Mouse (Mus musculus) limb, embryonic 13.5 days (tissue): ENCODE data around the gene Klhl31. TPM values are rescaled to one million over a fixed set of nuclear protein-coding genes. Genes with fewer than 3 reads are reported as not detected.

ENCODE experiments used
- ATAC-seq: fragments of 200-750 bp; cut with Nextera tagmentation; 2 replicates; pipeline ENCODE4 v1.8.0; 2017; ENCODE audit warnings: low read depth, moderate number of reproducible peaks, moderate TSS enrichment; ENCODE audit not compliant: low FRiP score
- H3K27ac ChIP-seq: fragments of 300-500 bp; sonication (generic); 2 replicates; pipeline ENCODE4 v1.5.1; 2015; ENCODE audit warnings: inconsistent platforms, mild to moderate bottlenecking, moderate library complexity
- H3K27me3 ChIP-seq: fragments of 300-500 bp; sonication (generic); 2 replicates; pipeline ENCODE4 v1.6.1; 2015; ENCODE audit warnings: mild to moderate bottlenecking, inconsistent platforms
- H3K36me3 ChIP-seq: fragments of 300-500 bp; sonication (generic); 2 replicates; pipeline ENCODE4 v1.6.1; 2015; ENCODE audit warnings: inconsistent platforms, mild to moderate bottlenecking, moderate library complexity
- H3K4me1 ChIP-seq: fragments of 300-500 bp; sonication (generic); 2 replicates; pipeline ENCODE4 v1.6.1; 2015; ENCODE audit warnings: inconsistent platforms
- H3K4me2 ChIP-seq: fragments of 300-500 bp; sonication (generic); replicated peaks from 2 replicates; pipeline ENCODE4 v1.6.1; 2015; ENCODE audit warnings: inconsistent platforms, mild to moderate bottlenecking, moderate library complexity
- H3K4me3 ChIP-seq: fragments of 300-500 bp; sonication (generic); 2 replicates; pipeline ENCODE4 v1.5.1; 2015; ENCODE audit warnings: moderate library complexity, mild to moderate bottlenecking, inconsistent platforms
- H3K9ac ChIP-seq: fragments of 300-500 bp; sonication (generic); 2 replicates; pipeline ENCODE4 v1.6.1; 2015; ENCODE audit warnings: mild to moderate bottlenecking, inconsistent platforms
- H3K9me3 ChIP-seq: fragments of 300-500 bp; sonication (generic); 2 replicates; pipeline ENCODE4 v1.6.1; 2016; ENCODE audit warnings: inconsistent platforms
- WGBS: fragments of 180-500 bp; shearing (Covaris S2); methylation state at CpG from one replicate; pipeline ENCODE4 v1.1.7; 2015; 5-methylcytosine and 5-hydroxymethylcytosine counted together
- polyA plus RNA-seq: library from polyadenylated mRNA; unstranded; fragments of >200 nt; fragmentation: Nextera tagmentation; extraction: Ambion mirVana; gene quantifications from 2 replicates; pipeline ENCODE4 v1.2.1, GENCODE M21; 2015

Gene Klhl31
- polyA plus RNA-seq, 1 experiment from 2014 or later: 10.3 TPM

DNA sequence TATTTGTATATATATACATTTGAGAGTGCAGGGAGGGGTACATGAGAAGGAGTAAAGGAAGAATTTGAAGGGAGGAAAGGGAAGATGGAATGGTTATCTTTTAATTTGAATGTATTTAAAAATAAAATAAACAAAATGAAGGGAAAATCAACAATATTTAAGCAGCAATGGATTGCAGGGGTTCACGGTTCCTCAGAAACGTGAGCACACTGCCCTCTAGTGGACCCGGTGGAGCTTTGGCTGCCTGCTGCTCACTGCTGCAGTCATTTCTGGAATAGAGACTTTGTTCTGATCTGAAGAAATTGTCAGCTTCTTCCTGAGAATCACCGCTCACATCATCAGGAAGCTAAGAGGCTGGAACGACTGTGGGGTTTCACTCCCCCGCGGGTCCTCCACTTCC lies 28.5 kb upstream of the Klhl31 start:
- Histone ChIP-seq H3K27me3 (no peaks in the 10 kb centered on the region), H3K9me3 (no peaks in the 10 kb centered on the region), H3K4me3 (no peak overlapping the region), H3K27ac (no peak overlapping the region), H3K9ac (no peak overlapping the region), H3K4me2 (no peak overlapping the region), H3K4me1 (no peaks in the 10 kb centered on the region), H3K36me3 (no peaks in the 10 kb centered on the region)
- no peak for ATAC-seq
- 28% methylated on average over 7 of the region's 7 CpGs for WGBS

- Histone ChIP-seq H3K4me2 (no peak overlapping the region), H3K27ac (no peak overlapping the region), H3K4me3 (no peak overlapping the region), H3K4me1 (no peaks in the 10 kb centered on the region), H3K9ac (no peak overlapping the region), H3K36me3 (no peaks in the 10 kb centered on the region), H3K27me3 (no peaks in the 10 kb centered on the region), H3K9me3 (0 out of 2 replicates have a peak, but pooled peaks cover 3% of the 10 kb centered on the region)
- ATAC-seq: no peak
These were observed 25.5 kb upstream of the Klhl31 start for GRCm38 (mm10) chr9:77610811-77611210.

DNA sequence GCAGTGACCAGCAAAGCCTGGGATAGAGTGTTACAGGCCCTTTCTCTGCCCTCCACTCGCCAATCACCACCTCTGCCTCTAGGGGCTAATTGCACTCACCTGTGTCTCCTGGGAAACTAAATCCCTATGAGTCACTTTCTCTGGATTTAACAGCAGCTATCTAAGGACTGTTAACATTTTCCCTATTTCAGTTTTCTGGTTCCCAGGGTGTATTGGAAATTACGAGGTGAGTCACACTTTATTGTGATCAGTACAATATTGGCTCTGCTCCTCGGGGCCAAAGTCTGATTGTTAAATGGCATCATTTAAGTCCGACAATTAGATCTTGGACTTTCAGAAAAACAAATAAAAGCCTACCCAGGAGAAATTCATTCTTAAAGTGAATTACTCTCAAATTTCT lies 24.0 kb upstream of the Klhl31 start:
- H3K4me2 ChIP-seq: no peak overlapping the region
- no peak overlapping the region for H3K9ac ChIP-seq
- H3K9me3 ChIP-seq: 0 out of 2 replicates have a peak, but pooled peaks cover 3% of the 10 kb centered on the region
- no peak overlapping the region for H3K27ac ChIP-seq
- 48% methylated on average over 4 of the region's 4 CpGs for WGBS
- ATAC-seq: no peak
- H3K36me3 ChIP-seq: no peaks in the 10 kb centered on the region
- H3K27me3 ChIP-seq: no peaks in the 10 kb centered on the region
- no peak overlapping the region for H3K4me3 ChIP-seq
- no peaks in the 10 kb centered on the region for H3K4me1 ChIP-seq

GRCm38 (mm10) chr9:77615868-77616267 lies 20.4 kb upstream of the Klhl31 start:
- no peak overlapping the region for H3K4me3 ChIP-seq
- H3K4me1 ChIP-seq: no peaks in the 10 kb centered on the region
- H3K4me2 ChIP-seq: no peak overlapping the region
- no peaks in the 10 kb centered on the region for H3K36me3 ChIP-seq
- no peak overlapping the region for H3K9ac ChIP-seq
- H3K27me3 ChIP-seq: no peaks in the 10 kb centered on the region
- ATAC-seq: peak; percentile 57
- no peak overlapping the region for H3K27ac ChIP-seq
- H3K9me3 ChIP-seq: peaks cover 8% of the 10 kb centered on the region; the same call in 1 of the 2 replicates
- WGBS: 60% methylated on average over 4 of the region's 4 CpGs

- 42% methylated on average over 4 of the region's 4 CpGs for WGBS
- no peak for ATAC-seq
- Histone ChIP-seq H3K4me1 (no peaks in the 10 kb centered on the region), H3K36me3 (no peaks in the 10 kb centered on the region), H3K9me3 (peaks cover 8% of the 10 kb centered on the region; the same call in 1 of the 2 replicates), H3K9ac (no peak overlapping the region), H3K27me3 (no peaks in the 10 kb centered on the region), H3K4me3 (no peak overlapping the region), H3K4me2 (no peak overlapping the region), H3K27ac (no peak overlapping the region)
These were observed 19.5 kb upstream of the Klhl31 start for GRCm38 (mm10) chr9:77616796-77617195.

DNA sequence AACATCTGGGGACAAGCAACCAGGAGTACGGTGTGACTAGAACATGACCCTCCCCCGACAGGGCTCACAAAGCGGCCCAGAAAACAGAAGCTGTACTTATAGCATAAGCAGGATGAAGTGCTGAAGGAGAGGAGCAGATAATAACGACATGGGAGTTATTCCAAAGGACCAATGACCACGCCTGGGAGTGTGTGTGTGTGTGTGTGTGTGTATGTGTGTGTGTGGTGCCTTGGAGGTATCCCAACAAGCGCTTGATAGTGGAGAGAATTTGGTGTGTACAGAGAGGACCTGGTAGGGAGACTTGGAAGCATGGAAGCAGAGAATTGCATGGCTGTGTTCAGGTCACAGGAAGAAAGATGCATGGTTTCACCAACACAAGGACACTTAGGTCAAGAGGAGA lies 18.5 kb upstream of the Klhl31 start:
- Histone ChIP-seq H3K9ac (no peak overlapping the region), H3K9me3 (peaks cover 8% of the 10 kb centered on the region; the same call in 1 of the 2 replicates), H3K27me3 (no peaks in the 10 kb centered on the region), H3K4me1 (no peaks in the 10 kb centered on the region), H3K4me3 (no peak overlapping the region), H3K36me3 (no peaks in the 10 kb centered on the region), H3K27ac (no peak overlapping the region), H3K4me2 (no peak overlapping the region)
- no peak for ATAC-seq
- WGBS: 50% methylated on average over 6 of the region's 6 CpGs

DNA sequence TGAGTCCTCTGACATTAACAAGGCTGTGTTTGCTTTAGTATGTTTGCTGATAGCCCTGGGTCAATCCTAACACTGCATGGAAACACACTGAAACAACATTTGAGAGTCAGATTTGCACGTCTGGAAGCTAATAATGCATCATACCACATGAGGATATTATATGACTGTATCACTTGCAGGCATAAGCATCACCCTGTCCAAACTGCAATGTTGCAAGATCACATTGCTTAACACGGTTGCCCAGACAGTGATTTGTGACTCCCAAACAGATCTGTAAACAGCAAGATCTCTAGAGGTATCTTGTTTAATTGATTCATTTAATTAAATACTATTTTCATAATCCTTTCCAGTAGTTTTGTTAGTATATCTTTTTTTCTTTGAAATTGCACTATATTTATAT lies 17.9 kb upstream of the Klhl31 start:
- Histone ChIP-seq H3K4me3 (no peak overlapping the region), H3K9ac (no peak overlapping the region), H3K4me1 (no peaks in the 10 kb centered on the region), H3K36me3 (no peaks in the 10 kb centered on the region), H3K4me2 (no peak overlapping the region), H3K9me3 (peaks cover 8% of the 10 kb centered on the region; the same call in 1 of the 2 replicates), H3K27ac (no peak overlapping the region), H3K27me3 (no peaks in the 10 kb centered on the region)
- ATAC-seq: no peak
- 76% methylated on average over 2 of the region's 2 CpGs for WGBS

GRCm38 (mm10) chr9:77620077-77620476 lies 16.2 kb upstream of the Klhl31 start:
- Histone ChIP-seq H3K4me2 (no peak overlapping the region), H3K27me3 (no peaks in the 10 kb centered on the region), H3K36me3 (no peaks in the 10 kb centered on the region), H3K27ac (no peak overlapping the region), H3K9ac (no peak overlapping the region), H3K4me1 (no peaks in the 10 kb centered on the region), H3K9me3 (peaks cover 5% of the 10 kb centered on the region; the same call in 1 of the 2 replicates), H3K4me3 (no peak overlapping the region)
- no peak for ATAC-seq
- WGBS: 85% methylated on average over 6 of the region's 6 CpGs

GRCm38 (mm10) chr9:77620482-77620881 lies 15.8 kb upstream of the Klhl31 start:
- no peaks in the 10 kb centered on the region for H3K27me3 ChIP-seq
- H3K4me1 ChIP-seq: no peaks in the 10 kb centered on the region
- ATAC-seq: no peak
- no peak overlapping the region for H3K4me3 ChIP-seq
- H3K9me3 ChIP-seq: peaks cover 5% of the 10 kb centered on the region; the same call in 1 of the 2 replicates
- H3K4me2 ChIP-seq: no peak overlapping the region
- 62% methylated on average over 2 of the region's 2 CpGs for WGBS
- H3K27ac ChIP-seq: no peak overlapping the region
- H3K36me3 ChIP-seq: no peaks in the 10 kb centered on the region
- H3K9ac ChIP-seq: no peak overlapping the region

DNA sequence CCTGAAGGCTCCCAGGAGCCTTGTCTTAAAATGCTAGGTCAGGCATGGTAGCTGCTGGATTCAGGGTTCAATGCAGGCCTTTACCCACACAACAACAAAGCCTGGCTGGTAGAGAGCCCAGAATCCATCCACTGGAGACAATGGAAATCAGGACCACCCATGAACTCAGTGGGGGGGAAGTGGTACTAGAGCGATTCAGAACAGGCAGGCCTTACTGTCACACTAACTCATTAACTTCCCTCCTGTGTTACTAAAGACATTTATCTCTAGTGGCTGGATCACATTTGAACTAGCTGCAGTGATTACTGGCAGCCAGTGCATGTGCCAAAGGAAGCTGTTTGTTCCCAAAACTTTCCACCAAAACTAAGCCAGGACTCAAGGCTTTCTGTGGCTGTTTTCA lies 13.4 kb upstream of the Klhl31 start:
- no peaks in the 10 kb centered on the region for H3K4me1 ChIP-seq
- 46% methylated on average over 1 of the region's 1 CpGs for WGBS
- H3K4me2 ChIP-seq: no peak overlapping the region
- H3K9me3 ChIP-seq: peaks cover 5% of the 10 kb centered on the region; the same call in 1 of the 2 replicates
- H3K27me3 ChIP-seq: no peaks in the 10 kb centered on the region
- H3K36me3 ChIP-seq: no peaks in the 10 kb centered on the region
- no peak overlapping the region for H3K4me3 ChIP-seq
- H3K27ac ChIP-seq: no peak overlapping the region
- no peak for ATAC-seq
- H3K9ac ChIP-seq: no peak overlapping the region

GRCm38 (mm10) chr9:77623318-77624050 lies 12.8 kb upstream of the Klhl31 start:
- no peak overlapping the region for H3K27ac ChIP-seq
- no peak overlapping the region for H3K4me3 ChIP-seq
- H3K4me2 ChIP-seq: no peak overlapping the region
- H3K9ac ChIP-seq: no peak overlapping the region
- H3K4me1 ChIP-seq: no peaks in the 10 kb centered on the region
- peaks cover 5% of the 10 kb centered on the region; the same call in 1 of the 2 replicates for H3K9me3 ChIP-seq
- no peaks in the 10 kb centered on the region for H3K27me3 ChIP-seq
- ATAC-seq: no peak
- no peaks in the 10 kb centered on the region for H3K36me3 ChIP-seq
- WGBS: 66% methylated on average over 6 of the region's 6 CpGs

- Histone ChIP-seq H3K27me3 (no peaks in the 10 kb centered on the region), H3K9me3 (peaks cover 5% of the 10 kb centered on the region; the same call in 1 of the 2 replicates), H3K4me2 (no peak overlapping the region), H3K4me3 (no peak overlapping the region), H3K27ac (no peak overlapping the region), H3K9ac (no peak overlapping the region), H3K36me3 (no peaks in the 10 kb centered on the region), H3K4me1 (no peaks in the 10 kb centered on the region)
- WGBS: 76% methylated on average over 5 of the region's 5 CpGs
- no peak for ATAC-seq
These were observed 12.1 kb upstream of the Klhl31 start for GRCm38 (mm10) chr9:77624171-77624570.

DNA sequence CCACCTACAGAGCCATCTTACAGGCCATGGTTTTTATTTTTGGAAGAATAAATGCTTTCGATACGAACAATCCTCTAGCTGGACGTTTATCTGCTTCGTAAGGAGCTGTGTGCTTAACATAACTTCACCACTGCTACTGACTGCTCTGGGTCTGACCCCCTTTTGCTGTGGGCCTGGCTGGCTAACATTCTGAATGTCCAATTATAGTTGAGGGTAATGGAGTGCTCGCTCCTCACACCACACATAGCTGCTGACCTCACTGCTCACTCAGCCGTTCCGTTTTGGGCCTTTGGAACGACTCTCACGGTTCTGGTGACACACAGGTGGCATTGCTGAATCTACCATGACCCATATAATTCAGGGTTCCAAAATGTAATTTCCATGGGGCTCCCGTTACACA lies 7.6 kb upstream of the Klhl31 start:
- no peaks in the 10 kb centered on the region for H3K4me1 ChIP-seq
- H3K36me3 ChIP-seq: no peaks in the 10 kb centered on the region
- no peaks in the 10 kb centered on the region for H3K27me3 ChIP-seq
- H3K4me2 ChIP-seq: no peak overlapping the region
- H3K27ac ChIP-seq: no peak overlapping the region
- no peak overlapping the region for H3K4me3 ChIP-seq
- H3K9me3 ChIP-seq: no peaks in the 10 kb centered on the region
- 82% methylated on average over 10 of the region's 10 CpGs for WGBS
- no peak for ATAC-seq
- H3K9ac ChIP-seq: no peak overlapping the region
